Mouse (Mus musculus) testis, adult 2 months (tissue): ENCODE results near the gene Arhgap24. TPM values are rescaled to one million over a fixed set of nuclear protein-coding genes. Genes with fewer than 3 reads are reported as not detected.

Source experiments
- H3K27ac ChIP-seq: fragments of 200-500 bp; 2 replicates; pipeline ENCODE4 v1.5.1; 2012; ENCODE audit warnings: low read depth, low read length; ENCODE audit not compliant: control insufficient read depth, insufficient read depth
- H3K27me3 ChIP-seq: fragments of 200-500 bp; 2 replicates; pipeline ENCODE4 v1.6.1; 2012; ENCODE audit warnings: mild to moderate bottlenecking, low read length, moderate library complexity; ENCODE audit not compliant: control insufficient read depth, insufficient read depth
- H3K36me3 ChIP-seq: fragments of 200-500 bp; 2 replicates; pipeline ENCODE4 v1.6.1; 2012; ENCODE audit warnings: mild to moderate bottlenecking, low read length; ENCODE audit not compliant: control insufficient read depth, insufficient read depth
- H3K4me1 ChIP-seq: fragments of 200-500 bp; 2 replicates; pipeline ENCODE4 v1.6.1; 2012; ENCODE audit warnings: low read length; ENCODE audit not compliant: control insufficient read depth, insufficient read depth
- H3K4me3 ChIP-seq: fragments of 200-500 bp; 2 replicates; pipeline ENCODE4 v1.5.1; 2012; ENCODE audit warnings: low read depth, mild to moderate bottlenecking, low read length, moderate library complexity, mixed read lengths; ENCODE audit not compliant: control insufficient read depth
- CTCF ChIP-seq: fragments of 200-500 bp; IDR thresholded peaks from 2 replicates; pipeline ENCODE4 v1.5.1; 2012; ENCODE audit warnings: low read depth, mild to moderate bottlenecking, inconsistent platforms, low read length, moderate library complexity; ENCODE audit not compliant: control insufficient read depth, insufficient read depth, insufficient replicate concordance
- POLR2A ChIP-seq: fragments of 200-500 bp; IDR thresholded peaks from 2 replicates; pipeline ENCODE4 v1.6.1; 2012; ENCODE audit warnings: low read depth, mild to moderate bottlenecking, inconsistent platforms, low read length, moderate library complexity; ENCODE audit not compliant: control insufficient read depth
- polyA plus RNA-seq: library from polyadenylated mRNA; depleted of rRNA; stranded (reverse); fragments of >200 nt; gene quantifications from 2 replicates; pipeline ENCODE4 v1.2.3, GENCODE M21; 2012

Arhgap24 gene
- polyA plus RNA-seq, 1 experiment = 1.9 TPM

GRCm38 (mm10) chr5:102693192-102693591, 212.0 kb downstream of the Arhgap24 start:
- Histone ChIP-seq H3K4me3 (no peak overlapping the region), H3K36me3 (no peaks in the 10 kb centered on the region), H3K27ac (peak overlapping the region; percentile 39; the same call in 1 of the 2 replicates), H3K4me1 (no peaks in the 10 kb centered on the region), H3K27me3 (no peaks in the 10 kb centered on the region)
- TF ChIP-seq POLR2A (no peak), CTCF (no peak)

DNA sequence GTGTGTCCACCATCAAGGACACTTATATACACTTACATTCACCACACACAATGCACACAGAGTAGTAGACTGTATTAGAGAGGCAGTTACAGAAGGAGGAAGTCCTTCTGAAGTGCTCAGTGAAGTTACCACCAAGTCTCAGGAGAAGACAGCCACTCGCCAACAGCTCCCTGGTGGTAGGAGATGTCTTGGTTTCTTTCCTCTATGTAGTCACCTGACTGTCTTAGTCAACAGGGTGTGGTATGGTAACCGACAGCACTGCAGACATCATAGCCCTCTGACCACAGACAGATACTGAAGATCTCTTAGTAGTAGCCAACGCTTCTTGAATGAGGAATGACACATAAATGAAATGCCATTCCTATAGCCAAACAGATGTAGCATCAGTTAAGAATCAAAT, 212.7 kb downstream of the Arhgap24 start:
- no peak overlapping the region for H3K27ac ChIP-seq
- H3K4me3 ChIP-seq = no peak overlapping the region
- TF ChIP-seq CTCF = no peak
- TF ChIP-seq POLR2A = no peak
- no peaks in the 10 kb centered on the region for H3K4me1 ChIP-seq
- H3K27me3 ChIP-seq = no peaks in the 10 kb centered on the region
- no peaks in the 10 kb centered on the region for H3K36me3 ChIP-seq

GRCm38 (mm10) chr5:102697784-102698183, 216.6 kb downstream of the Arhgap24 start:
- Histone ChIP-seq H3K36me3 (no peaks in the 10 kb centered on the region), H3K27ac (no peak overlapping the region), H3K4me1 (no peaks in the 10 kb centered on the region), H3K27me3 (no peaks in the 10 kb centered on the region), H3K4me3 (no peak overlapping the region)
- no peak for TF ChIP-seq POLR2A

DNA sequence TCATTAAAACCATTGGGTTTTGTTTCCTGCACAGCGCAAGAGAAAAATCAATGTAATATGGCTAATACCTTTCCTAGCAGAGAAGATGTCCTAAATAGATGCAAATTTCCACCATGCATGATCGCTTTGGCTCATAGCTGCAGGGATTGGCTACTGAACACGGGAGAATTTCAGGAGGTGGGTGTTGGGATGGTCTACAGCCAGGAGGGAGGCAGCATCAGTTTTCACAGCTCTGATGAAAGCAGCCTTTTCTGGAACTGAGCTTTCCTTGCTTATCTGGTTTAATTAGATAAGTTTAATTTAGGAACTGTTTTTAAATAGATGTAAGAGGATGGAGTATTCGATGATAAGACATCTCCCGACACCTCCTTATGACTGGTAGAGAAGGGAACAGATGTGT, 217.2 kb downstream of the Arhgap24 start:
- TF ChIP-seq POLR2A (no peak), CTCF (no peak)
- Histone ChIP-seq H3K27me3 (no peaks in the 10 kb centered on the region), H3K4me3 (no peak overlapping the region), H3K27ac (no peak overlapping the region), H3K36me3 (no peaks in the 10 kb centered on the region), H3K4me1 (no peaks in the 10 kb centered on the region)

- H3K4me3 ChIP-seq = no peak overlapping the region
- no peaks in the 10 kb centered on the region for H3K36me3 ChIP-seq
- no peaks in the 10 kb centered on the region for H3K27me3 ChIP-seq
- H3K27ac ChIP-seq = no peak overlapping the region
- no peaks in the 10 kb centered on the region for H3K4me1 ChIP-seq
- TF ChIP-seq CTCF (no peak), POLR2A (no peak)
Measured at GRCm38 (mm10) chr5:102698891-102699290, 217.7 kb downstream of the Arhgap24 start.

- Histone ChIP-seq H3K27me3 (no peaks in the 10 kb centered on the region), H3K4me1 (no peaks in the 10 kb centered on the region), H3K36me3 (no peaks in the 10 kb centered on the region), H3K27ac (no peak overlapping the region), H3K4me3 (no peak overlapping the region)
- TF ChIP-seq POLR2A (no peak), CTCF (no peak)
Measured at GRCm38 (mm10) chr5:102702581-102702980, 221.4 kb downstream of the Arhgap24 start.

DNA sequence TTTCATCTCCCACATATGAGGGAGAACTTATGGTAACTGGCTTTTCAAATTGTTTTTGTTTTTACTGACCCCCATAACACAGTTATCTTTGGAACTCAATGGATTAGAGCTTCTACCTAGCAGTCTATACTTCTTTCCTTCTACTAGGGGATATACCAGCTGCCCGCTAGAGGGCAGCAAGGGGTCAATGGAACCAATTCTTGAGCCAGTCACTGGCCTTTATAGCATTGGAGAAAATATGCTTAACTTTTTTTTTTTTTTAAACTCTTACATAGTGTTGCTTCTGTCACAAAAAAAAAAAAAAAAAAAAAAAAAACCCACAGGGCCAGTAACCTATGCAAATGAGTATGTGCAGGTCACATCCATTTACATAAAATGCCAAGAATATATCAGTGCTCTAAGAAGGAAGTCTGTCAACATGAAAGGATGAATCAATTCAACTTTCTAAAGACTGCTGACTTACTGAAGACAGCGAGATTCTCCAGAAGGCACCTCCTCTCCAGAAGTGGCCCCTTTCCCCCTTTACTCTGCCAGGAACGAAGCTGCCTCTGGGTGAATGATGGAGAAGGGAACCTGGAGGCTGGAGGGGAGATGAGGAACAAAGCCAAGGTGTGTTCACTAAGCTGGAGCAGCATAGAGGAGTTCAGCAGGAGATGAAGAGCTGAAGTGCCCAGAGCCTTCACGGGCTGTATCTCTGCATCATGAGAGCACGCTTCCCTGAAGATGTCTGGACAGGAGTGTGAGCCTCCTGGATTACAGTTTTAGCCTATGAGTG, 222.3 kb downstream of the Arhgap24 start:
- Histone ChIP-seq H3K36me3 (no peaks in the 10 kb centered on the region), H3K4me3 (no peak overlapping the region), H3K27ac (no peak overlapping the region), H3K4me1 (no peaks in the 10 kb centered on the region), H3K27me3 (no peaks in the 10 kb centered on the region)
- no peak for TF ChIP-seq POLR2A
